11 mouse cellular contexts compared by ENCODE assay signal in the genomic region with DNA sequence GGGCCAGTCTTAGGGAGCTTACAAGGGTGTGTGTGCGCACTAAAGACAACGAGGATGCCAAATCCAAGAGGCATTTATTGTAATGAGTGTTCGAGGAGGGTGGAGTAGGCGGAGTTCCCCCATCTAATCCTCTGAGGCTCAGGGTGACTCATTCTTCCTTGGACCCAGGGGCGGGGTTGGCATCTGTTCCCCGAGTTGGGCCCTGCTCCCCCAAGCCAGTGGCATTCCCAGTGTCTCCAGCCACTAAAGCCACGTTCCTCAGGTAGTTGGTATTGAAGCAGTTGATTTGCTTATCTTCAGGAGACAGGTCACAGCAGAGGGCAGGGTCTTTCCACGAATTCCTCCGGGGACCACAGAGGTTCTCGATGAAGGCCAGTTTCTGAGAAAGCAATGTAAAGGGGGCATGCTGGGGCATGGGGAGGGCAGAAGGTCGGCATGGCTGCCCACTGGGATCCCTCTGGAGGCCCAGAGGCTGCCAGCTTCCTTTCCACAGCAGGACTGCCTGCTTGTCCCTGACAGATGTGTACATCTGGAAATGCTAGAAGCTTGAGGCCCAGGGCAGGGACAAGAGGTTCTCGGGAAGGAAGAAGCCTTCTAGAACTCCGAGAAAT. TPM values are rescaled to one million over a fixed set of nuclear protein-coding genes. Genes with fewer than 3 reads are reported as not detected.
DNase-seq lines count a peak whose midpoint lies in the region; ATAC-seq lines count a peak whose summit lies in the region.
"Had no signal": no experiment of that assay in that cellular context is flagged by ENCODE, and none has a peak within 500 bp of the region (broad histone marks: within the 10 kb centered on the region; RNA-seq: fewer than 3 reads in every experiment).

No protein-coding gene starts in this region.

- H3K4me2 ChIP-seq in embryonic facial prominence, embryonic 15.5 days (replicated peaks), result no peak overlapping the region
- peak overlapping the region; percentile 42 for H3K4me2 ChIP-seq in liver, embryonic 12.5 days
- H3K4me2 ChIP-seq: embryonic facial prominence, embryonic 12.5 days; neural tube, embryonic 12.5 days had no signal

- no peak overlapping the region for H3K9ac ChIP-seq in embryonic facial prominence, embryonic 15.5 days
- peak overlapping the region; percentile 43; the same call in 1 of the 2 replicates for H3K9ac ChIP-seq in liver, embryonic 12.5 days
- H3K9ac ChIP-seq: embryonic facial prominence, embryonic 12.5 days; neural tube, embryonic 12.5 days had no signal

- H3K27ac ChIP-seq in embryonic facial prominence, embryonic 15.5 days (replicated peaks), result peak overlapping the region; percentile 39; the same call in 1 of the 2 replicates
- H3K27ac ChIP-seq in liver, embryonic 12.5 days, result peak overlapping the region; percentile 50
- H3K27ac ChIP-seq: embryonic facial prominence, embryonic 12.5 days; macrophage; neural tube, embryonic 12.5 days had no signal

- H3K4me3 ChIP-seq in embryonic facial prominence, embryonic 15.5 days (replicated peaks), result no peak overlapping the region
- no peak overlapping the region for H3K4me3 ChIP-seq in liver, embryonic 12.5 days
- H3K4me3 ChIP-seq: embryonic facial prominence, embryonic 12.5 days; neural tube, embryonic 12.5 days had no signal

- peaks cover 16% of the 10 kb centered on the region for H3K4me1 ChIP-seq in embryonic facial prominence, embryonic 15.5 days
- peaks cover 54% of the 10 kb centered on the region for H3K4me1 ChIP-seq in liver, embryonic 12.5 days
- H3K4me1 ChIP-seq: embryonic facial prominence, embryonic 12.5 days; neural tube, embryonic 12.5 days had no signal

- DNase-seq in gastrocnemius, adult 18-20 months (ENCODE audit: low spot score), result peak; percentile 66
- no peak for DNase-seq in gastrocnemius, postnatal 4 days (ENCODE audit: low spot score in 2 of 2)
- DNase-seq in MEL-GATA-1-ER (ENCODE audit: extremely low read depth, low read depth), result peak; percentile 36
- no peak for DNase-seq in embryo, embryonic 10.5 days (ENCODE audit: low spot score)
- DNase-seq in kidney, adult 9 months, result no peak

- no peaks in the 10 kb centered on the region for H3K27me3 ChIP-seq in embryonic facial prominence, embryonic 15.5 days
- no peaks in the 10 kb centered on the region for H3K27me3 ChIP-seq in liver, embryonic 12.5 days (replicated peaks)
- H3K27me3 ChIP-seq: embryonic facial prominence, embryonic 12.5 days; neural tube, embryonic 12.5 days had no signal

- no peak for ATAC-seq in embryonic facial prominence, embryonic 15.5 days (ENCODE audit: insufficient number of reproducible peaks, low FRiP score, low TSS enrichment, low read depth)
- peak; percentile 62 for ATAC-seq in liver, embryonic 12.5 days
- no peak for ATAC-seq in CD4-positive, CD25-positive, alpha-beta regulatory T cell, adult 4 months

- no peaks in the 10 kb centered on the region for H3K9me3 ChIP-seq in embryonic facial prominence, embryonic 15.5 days (replicated peaks)
- H3K9me3 ChIP-seq in liver, embryonic 12.5 days (replicated peaks), result no peaks in the 10 kb centered on the region
- H3K9me3 ChIP-seq: embryonic facial prominence, embryonic 12.5 days; neural tube, embryonic 12.5 days had no signal

- 52% methylated on average over 13 of the region's 13 CpGs for WGBS in embryonic facial prominence, embryonic 15.5 days
- 35% methylated on average over 13 of the region's 13 CpGs for WGBS in liver, embryonic 12.5 days (ENCODE audit: insufficient replicate concordance)

- H3K36me3 ChIP-seq in embryonic facial prominence, embryonic 15.5 days, result no peaks in the 10 kb centered on the region
- H3K36me3 ChIP-seq in liver, embryonic 12.5 days, result peaks cover 32% of the 10 kb centered on the region

RNA-seq across cellular contexts. Expression of a gene that starts 5.2 kb away (rescaled TPM):
- 10 to 100 TPM; 15.5 to 30.3 TPM for total RNA-seq in gastrocnemius, adult 18-20 months (2021)
- total RNA-seq in gastrocnemius, postnatal 4 days (2021), result 10 to 100 TPM; 32.4 to 35.5 TPM
- 27.8 and 29.9 TPM in 2 replicates for polyA plus RNA-seq in embryonic facial prominence, embryonic 15.5 days (2015; fragmentation: Nextera tagmentation; extraction: Ambion mirVana)
- polyA plus RNA-seq in liver, embryonic 12.5 days (2016; fragmentation: Nextera tagmentation; extraction: Ambion mirVana), result 14.1 and 15.2 TPM in 2 replicates
- 100 to 1,000 TPM; 203 to 284 TPM for polyA plus RNA-seq in CD4-positive, CD25-positive, alpha-beta regulatory T cell, adult 4 months (2017; shearing (Covaris generic))

RNA-seq across cellular contexts. Expression of a gene that starts 25.8 kb away (rescaled TPM):
- total RNA-seq in gastrocnemius, adult 18-20 months (2021), result 10 to 100 TPM; 25.7 to 26.7 TPM
- 10 to 100 TPM; 22.4 to 23.9 TPM for total RNA-seq in gastrocnemius, postnatal 4 days (2021)
- polyA plus RNA-seq in embryonic facial prominence, embryonic 15.5 days (2015; fragmentation: Nextera tagmentation; extraction: Ambion mirVana), result 39.4 and 45.8 TPM in 2 replicates
- polyA plus RNA-seq in liver, embryonic 12.5 days (2016; fragmentation: Nextera tagmentation; extraction: Ambion mirVana), result 66.1 and 66.3 TPM in 2 replicates
- 100 to 1,000 TPM in 1 of 2 experiments, 10 to 100 TPM in 1; 88.1 to 108 TPM for polyA plus RNA-seq in CD4-positive, CD25-positive, alpha-beta regulatory T cell, adult 4 months (2017; shearing (Covaris generic))

RNA-seq across cellular contexts. Expression of a gene that starts 46.5 kb away (rescaled TPM):
- total RNA-seq in gastrocnemius, adult 18-20 months (2021), result 10 to 100 TPM; 25.9 to 30.8 TPM
- 10 to 100 TPM; 28.2 to 36.2 TPM for total RNA-seq in gastrocnemius, postnatal 4 days (2021)
- polyA plus RNA-seq in embryonic facial prominence, embryonic 15.5 days (2015; fragmentation: Nextera tagmentation; extraction: Ambion mirVana), result 3.8 and 4.2 TPM in 2 replicates
- 0.30 and 0.35 TPM in 2 replicates for polyA plus RNA-seq in liver, embryonic 12.5 days (2016; fragmentation: Nextera tagmentation; extraction: Ambion mirVana)
- polyA plus RNA-seq in CD4-positive, CD25-positive, alpha-beta regulatory T cell, adult 4 months (2017; shearing (Covaris generic)), result 1 to 10 TPM; 2.3 to 5.2 TPM

Comparison
In these comparisons a context has a peak if more than half of its experiments do, and no peak if none do; other contexts are left out.
1. DNase-seq: peak in gastrocnemius, adult 18-20 months (single experiment) and MEL-GATA-1-ER (single experiment); none in gastrocnemius, postnatal 4 days (0 of 2), embryo, embryonic 10.5 days (single experiment) and kidney, adult 9 months (single experiment).